Mouse (Mus musculus) c-Kit-positive CD71-positive TER-119-negative erythroid progenitor cells, embryonic 14.5 days (primary cell): ENCODE results near the gene Adra1d.

Experiments
- DNase-seq: peaks from one replicate; pipeline ENCODE4 v3.0.0-alpha.2; 2013; ENCODE audit warnings: low read depth

The Adra1d gene

DNA sequence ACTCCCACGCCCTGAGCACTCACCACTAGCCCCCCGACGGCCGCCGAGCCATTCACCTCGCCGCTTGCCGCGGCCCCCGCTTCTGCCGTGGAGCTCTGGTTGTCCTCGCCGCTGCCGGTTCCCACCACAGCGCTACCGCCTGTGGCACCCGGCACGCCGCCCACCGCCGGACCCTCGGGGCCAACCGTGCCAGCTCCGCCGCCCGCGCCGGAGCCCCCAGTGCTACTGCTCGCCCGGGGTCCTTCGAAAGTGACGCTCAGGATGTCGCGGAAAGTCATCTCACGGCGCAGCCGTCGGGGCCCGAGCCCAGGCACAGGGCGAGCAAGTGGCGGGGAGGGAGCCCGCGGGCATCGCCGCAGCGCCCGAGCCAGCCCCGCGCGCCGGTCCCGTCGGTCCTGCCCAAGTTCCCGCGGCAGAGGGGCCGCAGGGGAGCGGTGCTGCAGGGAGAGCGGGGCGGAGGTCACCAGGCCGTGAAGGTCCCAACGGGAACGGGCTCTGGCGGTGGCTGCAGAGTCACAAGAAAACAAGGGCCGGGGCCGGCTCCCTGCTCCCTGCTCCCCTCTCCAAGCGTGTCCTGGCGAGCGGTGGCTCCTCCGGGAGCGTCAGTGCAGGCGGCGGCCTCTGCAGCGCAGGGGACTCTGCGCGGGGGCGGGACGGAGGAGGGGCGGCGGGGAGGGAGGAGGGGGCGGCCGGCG lies at the start of gene Adra1d:
Adra1d (minus strand) TSS at position 393 of the 695 bp plus-strand sequence.
- no peak for DNase-seq

GRCm38 (mm10) chr2:131601881-131602280 lies 39.8 kb upstream of the Adra1d start:
- no peak for DNase-seq

- no peak for DNase-seq
Measured at GRCm38 (mm10) chr2:131594871-131595270, 32.8 kb upstream of the Adra1d start.

- no peak for DNase-seq
Measured at GRCm38 (mm10) chr2:131587521-131587920, 25.4 kb upstream of the Adra1d start.

DNA sequence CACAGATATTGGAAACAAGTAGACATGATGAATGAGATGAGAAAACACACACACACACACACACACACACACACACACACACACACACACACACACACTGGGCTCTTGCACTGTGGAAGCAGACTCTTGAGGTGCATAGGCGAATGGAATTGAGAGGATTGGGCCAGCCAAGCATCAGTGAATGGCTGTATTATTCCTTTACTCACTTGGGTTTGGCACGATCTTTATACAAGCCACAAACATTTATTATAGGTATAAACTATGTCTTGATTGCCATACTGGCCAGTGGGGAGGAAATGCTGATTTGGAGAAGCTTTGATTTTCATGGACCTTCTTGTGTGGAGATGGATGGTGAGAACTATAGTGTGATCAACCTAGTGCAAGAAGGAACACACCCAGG lies 19.4 kb upstream of the Adra1d start:
- no peak for DNase-seq

DNA sequence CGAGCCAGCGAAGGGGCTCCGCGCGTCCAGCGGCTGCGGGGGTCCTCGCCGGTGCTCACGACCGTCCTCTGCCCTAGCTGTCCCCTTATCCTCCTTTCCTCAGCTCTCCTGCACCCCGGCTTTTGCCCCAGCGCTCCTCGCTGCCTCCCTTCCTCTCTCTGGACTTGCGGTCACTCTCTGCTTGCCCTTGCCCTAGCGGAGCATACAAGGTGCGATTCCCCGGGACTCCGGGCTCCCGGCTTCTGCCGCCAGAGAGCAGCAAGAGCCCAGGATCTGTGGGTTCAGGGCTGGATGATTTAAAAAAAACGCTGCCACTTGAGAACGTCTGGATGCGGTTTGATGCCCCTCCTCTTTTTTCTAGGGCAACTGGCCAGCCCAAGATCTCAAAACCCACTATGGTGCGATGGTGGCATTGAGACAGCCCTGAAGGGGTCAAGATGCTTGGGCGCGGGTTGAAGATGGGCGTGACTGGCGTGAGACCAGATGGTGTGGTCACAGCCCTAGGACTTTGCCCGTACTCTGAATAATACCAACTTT lies 571 bp upstream of the Adra1d start:
- DNase-seq, result no peak

GRCm38 (mm10) chr2:131561344-131561870 lies 676 bp downstream of the Adra1d start:
- DNase-seq, result no peak

DNA sequence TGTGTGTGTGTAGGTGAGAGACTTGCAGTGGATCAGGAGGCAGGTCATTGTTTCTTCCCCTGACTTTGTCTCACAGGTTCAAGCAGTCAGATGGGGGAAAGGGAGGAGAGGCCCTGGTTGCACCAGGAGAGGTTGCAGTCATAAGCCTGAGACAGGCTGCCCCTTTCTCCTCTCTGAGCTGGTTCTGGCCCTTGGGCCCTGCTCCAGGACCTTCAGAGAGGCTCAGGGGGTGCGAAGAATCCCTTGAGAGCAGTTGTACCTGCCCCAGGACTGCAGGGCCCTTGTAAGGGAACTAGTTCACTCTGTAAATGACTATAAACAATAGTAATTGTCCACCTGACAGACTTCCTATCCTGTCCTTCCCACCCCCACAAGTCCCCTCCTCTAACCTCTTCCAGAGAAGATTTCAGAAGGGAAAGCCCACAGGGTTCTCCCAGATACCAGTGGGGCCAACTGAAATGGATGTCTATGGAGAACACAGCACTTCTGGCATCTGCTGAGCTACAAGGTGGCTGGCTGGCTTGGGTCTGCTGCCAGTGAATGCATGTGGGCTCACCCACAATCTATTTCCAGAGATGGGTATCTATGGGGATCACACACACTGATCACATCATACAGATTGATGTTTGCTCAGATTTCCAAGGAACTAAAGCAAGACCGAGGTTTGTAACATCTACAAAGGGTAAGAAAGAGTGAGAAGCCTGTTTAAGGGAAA lies 1.7 kb downstream of the Adra1d start:
- DNase-seq, result no peak

GRCm38 (mm10) chr2:131557896-131558295 lies 4.2 kb downstream of the Adra1d start:
- DNase-seq, result no peak

DNA sequence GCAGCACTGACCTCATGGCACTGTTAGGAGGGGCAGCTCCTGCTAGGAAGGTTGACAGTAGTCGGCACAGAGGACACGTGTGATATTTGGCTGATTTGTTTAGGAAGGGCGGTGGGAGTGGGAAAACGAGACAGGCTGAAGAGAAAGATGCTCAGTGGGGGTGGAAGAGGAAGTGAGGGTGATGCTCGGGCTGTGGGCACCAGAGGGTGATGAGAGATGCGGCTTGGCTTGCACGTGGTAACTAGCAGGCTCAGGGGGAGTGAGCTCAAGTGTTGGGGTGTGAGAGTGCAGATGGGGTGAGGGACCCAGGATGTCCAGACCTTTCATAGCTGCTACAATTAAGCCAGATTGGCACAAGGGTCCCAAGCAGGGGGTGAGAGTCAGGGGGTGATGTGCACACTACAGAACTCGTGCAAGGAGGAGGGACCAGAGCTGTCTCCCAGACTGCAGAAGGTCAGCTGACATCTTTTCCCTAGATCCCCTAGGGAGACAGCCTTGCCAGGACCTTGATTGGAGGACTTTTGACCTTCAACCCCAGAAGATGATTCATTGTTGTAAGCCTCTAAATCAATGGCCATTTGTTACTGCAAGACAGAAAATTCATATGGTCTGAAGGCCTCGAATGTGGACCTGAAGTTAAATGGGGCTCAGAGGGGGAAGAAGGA lies 9.2 kb downstream of the Adra1d start:
- DNase-seq, result no peak

DNA sequence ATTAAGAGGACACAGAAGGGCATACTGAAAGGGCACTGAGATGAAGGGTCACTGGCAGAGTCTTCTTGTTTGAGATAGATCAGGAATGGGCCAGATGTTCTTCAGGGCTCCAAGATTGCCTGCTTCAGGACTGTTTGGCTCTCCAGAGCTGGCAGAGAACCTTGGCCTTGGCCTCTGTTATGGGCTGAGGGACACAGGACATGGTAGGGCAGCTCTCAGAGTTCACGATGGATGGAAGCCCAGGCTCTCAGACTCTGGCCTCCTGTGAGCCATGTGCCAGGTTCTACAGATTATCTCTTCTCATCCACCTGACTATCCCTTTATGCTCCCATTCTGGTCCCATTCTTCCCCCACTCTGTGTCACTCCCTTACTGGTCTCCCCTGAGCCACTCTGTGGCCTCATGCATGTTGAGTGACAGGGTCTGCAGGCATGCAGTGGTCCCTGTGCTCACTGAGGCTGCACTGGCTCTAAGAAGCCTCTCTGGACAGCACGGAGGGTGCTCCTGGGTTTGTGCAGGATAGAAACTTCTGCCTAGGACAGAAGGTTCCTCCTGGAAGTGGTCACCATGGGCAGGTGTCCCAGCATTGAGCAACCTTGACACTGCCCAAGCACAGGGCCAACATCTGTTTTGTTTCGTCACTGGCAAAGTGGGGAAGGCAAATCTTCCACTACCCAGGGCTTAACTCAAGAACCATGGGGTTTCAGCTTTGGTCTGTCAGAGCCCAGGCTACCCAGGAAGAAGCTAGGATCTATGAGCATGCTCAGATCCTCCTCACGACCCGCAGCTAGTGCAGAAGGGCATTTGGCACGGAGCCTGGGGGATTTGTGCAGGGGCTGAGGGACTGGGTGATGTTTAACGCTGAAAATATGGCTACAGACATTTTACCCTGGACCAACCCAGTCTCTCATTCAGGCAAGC lies 10.1 kb downstream of the Adra1d start:
- no peak for DNase-seq

- DNase-seq, result no peak
Measured at GRCm38 (mm10) chr2:131550906-131551305, 11.2 kb downstream of the Adra1d start.

DNA sequence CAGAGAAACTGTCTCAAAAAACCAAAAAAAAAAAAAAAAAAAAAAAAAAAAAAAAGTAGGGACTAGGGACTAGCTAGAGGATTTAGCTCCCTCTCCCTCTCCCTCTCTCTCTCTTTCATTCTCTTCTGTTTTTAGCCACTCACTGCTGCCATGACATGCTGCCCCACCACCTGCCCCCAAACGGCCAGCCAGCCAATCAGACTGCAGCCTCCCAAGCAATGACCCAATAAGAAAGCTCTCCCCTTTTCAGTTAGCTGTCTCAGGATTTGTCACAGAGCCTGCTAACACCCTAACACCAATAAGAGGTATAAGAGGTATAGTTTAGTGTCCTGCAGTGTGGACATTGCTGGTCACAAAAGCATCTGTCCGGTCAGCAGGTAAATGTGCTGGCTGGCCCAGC lies 11.6 kb downstream of the Adra1d start:
- DNase-seq, result no peak

GRCm38 (mm10) chr2:131549090-131549489 lies 13.0 kb downstream of the Adra1d start:
- no peak for DNase-seq

- no peak for DNase-seq
Measured at GRCm38 (mm10) chr2:131548330-131548729, 13.8 kb downstream of the Adra1d start.

GRCm38 (mm10) chr2:131546745-131547408 lies 15.2 kb downstream of the Adra1d start:
- DNase-seq, result no peak

DNA sequence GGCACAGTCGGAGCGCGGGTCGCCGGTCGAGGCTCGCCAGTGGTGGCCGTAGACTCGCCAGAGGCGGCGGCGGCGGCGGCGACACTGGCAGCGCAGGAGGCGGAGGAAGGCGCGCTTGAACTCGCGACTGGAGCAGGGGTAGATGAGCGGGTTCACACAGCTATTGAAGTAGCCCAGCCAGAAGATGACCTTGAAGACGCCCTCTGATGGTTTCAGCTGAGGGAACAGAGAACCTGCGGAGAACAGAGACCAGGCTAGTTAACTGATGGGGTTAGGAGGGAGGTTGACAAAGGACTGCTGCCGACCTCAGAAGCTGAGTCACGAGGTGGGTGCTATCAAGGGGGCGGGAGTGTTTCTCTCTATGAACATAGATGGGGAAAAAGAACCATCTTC lies 15.8 kb downstream of the Adra1d start:
- DNase-seq, result no peak

GRCm38 (mm10) chr2:131545386-131546307 lies 16.4 kb downstream of the Adra1d start:
- DNase-seq, result peak; percentile 31

DNA sequence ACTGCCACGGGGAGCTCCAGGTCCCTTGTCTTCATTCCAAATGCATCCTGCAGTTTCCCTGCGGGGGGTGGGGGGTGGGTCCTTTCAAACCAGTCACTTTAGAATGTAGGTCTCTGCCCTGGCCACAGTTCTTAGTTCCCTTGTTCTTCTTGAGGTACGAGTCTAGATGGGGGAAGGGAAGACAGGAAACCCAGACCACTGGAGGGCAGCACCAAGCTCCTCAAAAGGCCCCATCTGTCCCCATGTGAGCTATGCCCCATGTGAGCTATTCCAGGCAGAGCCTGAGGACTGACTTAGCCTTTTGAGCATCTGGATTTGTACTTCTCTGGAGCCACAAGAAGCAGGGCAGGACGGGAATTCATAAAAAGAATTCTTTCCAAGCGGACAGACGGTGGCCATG lies 19.6 kb downstream of the Adra1d start:
- DNase-seq, result no peak

DNA sequence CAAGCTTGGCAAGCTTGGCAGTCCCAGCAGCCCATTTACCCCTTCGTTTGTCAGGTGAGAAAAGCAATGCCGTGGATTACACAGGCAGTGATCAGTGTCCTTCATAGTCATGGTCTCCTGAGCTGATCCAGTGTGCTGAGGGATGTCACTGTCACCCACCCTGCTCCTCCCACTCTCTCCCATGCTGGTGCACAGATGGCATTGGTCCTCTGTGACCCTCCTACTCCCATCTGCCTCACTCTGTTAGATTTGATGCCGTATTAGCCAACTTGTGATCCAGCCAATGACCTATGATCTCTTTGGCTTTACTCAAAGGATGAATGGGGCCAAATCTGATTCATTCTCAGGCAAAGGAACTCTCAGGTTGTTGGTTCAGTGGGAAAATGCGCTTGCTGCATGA lies 20.4 kb downstream of the Adra1d start:
- no peak for DNase-seq
